Mouse (Mus musculus) hindbrain, embryonic 16.5 days (tissue): ENCODE data around the gene Lrrc45. TPM values are rescaled to one million over a fixed set of nuclear protein-coding genes. Genes with fewer than 3 reads are reported as not detected.

ENCODE experiments used
- polyA plus RNA-seq: library from polyadenylated mRNA; unstranded; fragments of >200 nt; fragmentation: Nextera tagmentation; extraction: Ambion mirVana; gene quantifications from 2 replicates; pipeline ENCODE4 v1.2.1, GENCODE M21; 2015

The Lrrc45 gene
- polyA plus RNA-seq, 1 experiment from 2014 or later = 73.4 TPM

Other genes with a start within 250 kb of the Lrrc45 start
- 60.5 and 68.1 TPM in 2 replicates for gene Arl16, start 246.3 kb upstream of the Lrrc45 start, polyA plus RNA-seq
- 135 and 137 TPM in 2 replicates for gene Mrpl12, start 229.3 kb upstream of the Lrrc45 start, polyA plus RNA-seq
- 31.2 and 31.5 TPM in 2 replicates for gene Slc25a10, start 222.1 kb upstream of the Lrrc45 start, polyA plus RNA-seq
- 0.92 and 1.0 TPM in 2 replicates for gene Gcgr, start 183.2 kb upstream of the Lrrc45 start, polyA plus RNA-seq
- gene Mcrip1, start 164.2 kb upstream of the Lrrc45 start, polyA plus RNA-seq = 243 and 245 TPM in 2 replicates
- gene Ppp1r27, start 162.8 kb upstream of the Lrrc45 start, polyA plus RNA-seq = 0.64 TPM in 1 of 2 replicates, not detected in the other
- 252 and 298 TPM in 2 replicates for gene P4hb, start 140.7 kb upstream of the Lrrc45 start, polyA plus RNA-seq
- gene Arhgdia, start 132.3 kb upstream of the Lrrc45 start, polyA plus RNA-seq = 501 and 544 TPM in 2 replicates
- 55.8 and 202 TPM in 2 replicates for gene Alyref, start 115.6 kb upstream of the Lrrc45 start, polyA plus RNA-seq
- 194 and 203 TPM in 2 replicates for gene Anapc11, start 115.5 kb upstream of the Lrrc45 start, polyA plus RNA-seq
- gene Npb, start 105.4 kb upstream of the Lrrc45 start, polyA plus RNA-seq = 0.99 and 1.00 TPM in 2 replicates
- 236 and 242 TPM in 2 replicates for gene Pcyt2, start 96.0 kb upstream of the Lrrc45 start, polyA plus RNA-seq
- gene Sirt7, start 88.7 kb upstream of the Lrrc45 start, polyA plus RNA-seq = 39.4 and 41.3 TPM in 2 replicates
- gene Mafg, start 80.3 kb upstream of the Lrrc45 start, polyA plus RNA-seq = 25.4 and 34.6 TPM in 2 replicates
- 18.0 and 20.0 TPM in 2 replicates for gene Pycr1, start 70.2 kb upstream of the Lrrc45 start, polyA plus RNA-seq
- 1.1 and 2.4 TPM in 2 replicates for gene Myadml2, start 65.8 kb upstream of the Lrrc45 start, polyA plus RNA-seq
- gene Notum, start 52.8 kb upstream of the Lrrc45 start, polyA plus RNA-seq = 3.1 and 3.8 TPM in 2 replicates
- gene Aspscr1, start 41.0 kb upstream of the Lrrc45 start, polyA plus RNA-seq = 146 and 151 TPM in 2 replicates
- gene Cenpx, start 187 bp upstream of the Lrrc45 start, polyA plus RNA-seq = 106 and 107 TPM in 2 replicates
- gene Rac3, start 7.5 kb downstream of the Lrrc45 start, polyA plus RNA-seq = 624 and 705 TPM in 2 replicates
- gene Dcxr, start 13.4 kb downstream of the Lrrc45 start, polyA plus RNA-seq = 11.1 and 12.7 TPM in 2 replicates
- 1.3 and 2.0 TPM in 2 replicates for gene Cbr2, start 18.2 kb downstream of the Lrrc45 start, polyA plus RNA-seq
- gene Hmga1b, start 48.9 kb downstream of the Lrrc45 start, polyA plus RNA-seq = 2.0 and 2.9 TPM in 2 replicates
- gene Rfng, start 70.3 kb downstream of the Lrrc45 start, polyA plus RNA-seq = 134 and 139 TPM in 2 replicates
- gene Gps1, start 70.3 kb downstream of the Lrrc45 start, polyA plus RNA-seq = 272 and 305 TPM in 2 replicates
- gene Dus1l, start 82.5 kb downstream of the Lrrc45 start, polyA plus RNA-seq = 46.9 and 48.5 TPM in 2 replicates
- 82.9 and 92.6 TPM in 2 replicates for gene Fasn, start 110.6 kb downstream of the Lrrc45 start, polyA plus RNA-seq
- gene Ccdc57, start 218.9 kb downstream of the Lrrc45 start, polyA plus RNA-seq = 6.3 and 6.7 TPM in 2 replicates
- gene Slc16a3, start 234.6 kb downstream of the Lrrc45 start, polyA plus RNA-seq = 11.5 and 15.2 TPM in 2 replicates